Mouse (Mus musculus) myocyte (in vitro differentiated cells): ENCODE results near the gene Gtpbp3. TPM values are rescaled to one million over a fixed set of nuclear protein-coding genes. Genes with fewer than 3 reads are reported as not detected.

Source experiments
- H3K27me3 ChIP-seq: one replicate; pipeline ENCODE4 v1.6.1; 2011; ENCODE audit not compliant: control insufficient read depth, insufficient read depth, insufficient read length
- H3K36me3 ChIP-seq: one replicate; pipeline ENCODE4 v1.6.1; 2011; ENCODE audit not compliant: control insufficient read depth, insufficient read depth
- H3K4me2 ChIP-seq: one replicate; pipeline ENCODE4 v1.6.1; 2011; ENCODE audit warnings: low read depth, control low read depth
- H3K4me3 ChIP-seq: one replicate; pipeline ENCODE4 v1.5.1; 2011; ENCODE audit warnings: mild to moderate bottlenecking, control low read depth, moderate library complexity
- H3K79me2 ChIP-seq: one replicate; pipeline ENCODE4 v1.6.1; 2011; ENCODE audit not compliant: control insufficient read depth, insufficient read depth
- H3ac ChIP-seq: one replicate; pipeline ENCODE4 v1.6.1; 2011; ENCODE audit not compliant: control insufficient read depth, insufficient read length
- CEBPB ChIP-seq: IDR thresholded peaks from 2 replicates; pipeline ENCODE4 v1.6.1; 2011; ENCODE audit warnings: mild to moderate bottlenecking, moderate library complexity; ENCODE audit not compliant: poor library complexity, insufficient read depth, severe bottlenecking
- E2F4 ChIP-seq: IDR thresholded peaks from one replicate; pipeline ENCODE4 v1.6.1; 2011; ENCODE audit warnings: mild to moderate bottlenecking, control low read depth, moderate library complexity; ENCODE audit not compliant: insufficient read depth
- MAX ChIP-seq: IDR thresholded peaks from one replicate; pipeline ENCODE4 v1.6.1; 2011; ENCODE audit warnings: low read depth, mild to moderate bottlenecking, control low read depth
- MYOD1 ChIP-seq, 3 experiments: IDR thresholded peaks; one replicate each; pipeline ENCODE4 v1.6.1; 2011; ENCODE audit warnings: control low read depth in 2 of 3, low read depth in 2 of 3, mild to moderate bottlenecking in 2 of 3, moderate library complexity in 1 of 3; ENCODE audit not compliant: insufficient read length in 2 of 3, control insufficient read depth in 1 of 3
- MYOG ChIP-seq, 3 experiments: IDR thresholded peaks; one replicate each; pipeline ENCODE4 v1.6.1; 2011; ENCODE audit warnings: control low read depth in 2 of 3, low read depth in 2 of 3, mild to moderate bottlenecking in 2 of 3; ENCODE audit not compliant: insufficient read length in 2 of 3, control insufficient read depth in 1 of 3, insufficient read depth in 1 of 3
- POLR2A ChIP-seq: IDR thresholded peaks from one replicate; pipeline ENCODE4 v1.6.1; 2011; ENCODE audit warnings: low read depth, mild to moderate bottlenecking, control low read depth, moderate library complexity; ENCODE audit not compliant: insufficient read length
- POLR2AphosphoS2 ChIP-seq: IDR thresholded peaks from one replicate; pipeline ENCODE4 v1.6.1; 2011; ENCODE audit warnings: low read depth, control low read depth; ENCODE audit not compliant: insufficient read length
- REST ChIP-seq: IDR thresholded peaks from one replicate; pipeline ENCODE4 v1.6.1; 2011; ENCODE audit warnings: mild to moderate bottlenecking, control low read depth, moderate library complexity; ENCODE audit not compliant: insufficient read depth, insufficient read length
- SRF ChIP-seq: IDR thresholded peaks from one replicate; pipeline ENCODE4 v1.6.1; 2011; ENCODE audit warnings: low read depth; ENCODE audit not compliant: control insufficient read depth, insufficient read length
- TCF12 ChIP-seq: IDR thresholded peaks from one replicate; pipeline ENCODE4 v1.6.1; 2011; ENCODE audit warnings: mild to moderate bottlenecking, control low read depth; ENCODE audit not compliant: poor library complexity, insufficient read depth, severe bottlenecking
- TCF3 ChIP-seq: IDR thresholded peaks from one replicate; pipeline ENCODE4 v1.6.1; 2011; ENCODE audit warnings: low read depth, control low read depth; ENCODE audit not compliant: insufficient read length
- USF1 ChIP-seq: IDR thresholded peaks from one replicate; pipeline ENCODE4 v1.6.1; 2011; ENCODE audit warnings: low read depth, mild to moderate bottlenecking, control low read depth, moderate library complexity
- polyA plus RNA-seq: library from polyadenylated mRNA; unstranded; fragments of >200 nt; fragmentation: generic; extraction: Trizol; gene quantifications from one replicate; pipeline ENCODE4 v1.2.1, GENCODE M21; 2012; ENCODE audit warnings: missing spikeins

Gene Gtpbp3
- polyA plus RNA-seq, 1 experiment, result 17.5 TPM

GRCm38 (mm10) chr8:71471861-71472260 lies 16.0 kb upstream of the Gtpbp3 start:
- H3K79me2 ChIP-seq, result peaks cover 23% of the 10 kb centered on the region
- no peak overlapping the region for H3K4me2 ChIP-seq
- peaks cover 5% of the 10 kb centered on the region for H3K36me3 ChIP-seq
- no peak for TF ChIP-seq MAX
- no peak for TF ChIP-seq USF1
- no peak overlapping the region for H3ac ChIP-seq
- no peaks in the 10 kb centered on the region for H3K27me3 ChIP-seq
- no peak overlapping the region for H3K4me3 ChIP-seq

- Histone ChIP-seq H3ac (no peak overlapping the region), H3K79me2 (peaks cover 23% of the 10 kb centered on the region), H3K4me2 (no peak overlapping the region), H3K36me3 (peaks cover 5% of the 10 kb centered on the region), H3K4me3 (no peak overlapping the region), H3K27me3 (no peaks in the 10 kb centered on the region)
- TF ChIP-seq TCF12 (no peak), E2F4 (no peak), CEBPB (no peak), SRF (no peak), MAX (no peak), TCF3 (no peak)
Observed at GRCm38 (mm10) chr8:71472601-71473386, 15.1 kb upstream of the Gtpbp3 start.

- TF ChIP-seq CEBPB (no peak), USF1 (no peak)
- Histone ChIP-seq H3K4me2 (no peak overlapping the region), H3K36me3 (peaks cover 5% of the 10 kb centered on the region), H3ac (no peak overlapping the region), H3K27me3 (no peaks in the 10 kb centered on the region), H3K79me2 (peaks cover 22% of the 10 kb centered on the region), H3K4me3 (no peak overlapping the region)
Observed at GRCm38 (mm10) chr8:71474344-71474743, 13.6 kb upstream of the Gtpbp3 start.

DNA sequence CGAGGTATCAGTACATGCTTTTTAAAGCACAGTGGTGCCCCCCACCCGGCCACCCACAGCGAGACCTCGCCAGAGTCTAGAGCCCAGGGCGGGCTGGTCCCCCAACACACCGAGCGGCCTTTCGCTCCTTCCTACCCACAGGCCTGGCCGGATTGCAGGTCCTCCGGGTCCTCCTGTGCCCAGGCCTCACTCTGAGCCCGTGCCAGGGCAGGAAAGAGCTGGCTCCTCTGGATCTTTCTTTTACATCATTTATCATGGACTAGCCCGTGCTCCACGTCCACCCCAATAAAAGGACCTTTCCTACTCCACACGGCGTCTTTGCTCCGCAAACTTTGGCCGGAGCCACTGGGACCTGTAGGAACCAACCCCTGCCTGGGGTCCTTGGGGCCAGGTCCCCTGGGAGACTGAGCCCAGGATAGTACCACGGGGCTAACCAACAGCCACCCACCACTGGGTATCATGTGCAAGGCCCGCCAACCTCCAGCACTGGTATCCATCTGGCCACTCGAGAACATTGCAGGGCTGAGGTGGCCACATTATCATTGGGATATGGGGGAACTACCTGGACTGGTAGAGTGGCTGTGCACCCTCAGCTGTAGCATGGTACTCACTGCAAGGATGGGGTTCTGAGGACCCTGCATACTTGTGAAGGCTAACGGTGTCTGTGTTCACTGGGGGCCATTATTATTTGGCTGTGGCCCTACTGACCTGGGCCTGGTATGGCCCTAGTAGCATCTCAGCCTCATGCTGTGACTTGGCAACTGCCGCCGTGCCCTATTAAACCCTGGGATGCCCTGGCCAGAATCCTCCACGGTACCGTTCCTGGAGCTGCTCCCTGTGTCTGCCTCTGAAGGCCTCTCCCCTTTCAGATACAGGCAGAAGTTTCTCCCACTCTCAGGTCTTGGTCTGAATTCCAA lies 12.9 kb upstream of the Gtpbp3 start:
- Histone ChIP-seq H3ac (no peak overlapping the region), H3K27me3 (no peaks in the 10 kb centered on the region), H3K79me2 (peaks cover 15% of the 10 kb centered on the region), H3K4me2 (no peak overlapping the region), H3K4me3 (no peak overlapping the region), H3K36me3 (peaks cover 5% of the 10 kb centered on the region)
- TF ChIP-seq MAX (no peak), SRF (no peak), USF1 (no peak), TCF3 (no peak), POLR2AphosphoS2 (no peak), CEBPB (no peak), TCF12 (no peak), MYOD1 (IDR thresholded peaks at IDR 0.05; ENCODE audit: control insufficient read depth in 1 of 3, insufficient read length in 2 of 3, low read depth in 2 of 3) (no peak), MYOG (IDR thresholded peaks at IDR 0.05; ENCODE audit: control insufficient read depth in 1 of 3, insufficient read depth in 1 of 3, insufficient read length in 2 of 3, low read depth in 2 of 3) (no peak), REST (no peak), POLR2A (no peak), E2F4 (no peak)

GRCm38 (mm10) chr8:71475702-71476075 lies 12.2 kb upstream of the Gtpbp3 start:
- Histone ChIP-seq H3K27me3 (no peaks in the 10 kb centered on the region), H3K79me2 (peaks cover 9% of the 10 kb centered on the region), H3K4me3 (no peak overlapping the region), H3K36me3 (peaks cover 5% of the 10 kb centered on the region), H3ac (peak overlapping the region; percentile 71), H3K4me2 (peak overlapping the region; percentile 61)
- TF ChIP-seq POLR2AphosphoS2, result peak; percentile 71
- TF ChIP-seq SRF, result no peak
